Mouse (Mus musculus) right cerebral cortex, postnatal 25 days (tissue): Measurements from ENCODE around the gene Hydin.
"Not testable (repeated sequence)": the region's sequence is repeated elsewhere in the genome, so short reads cannot be mapped to it uniquely, and the experiment has no call there.

Experiments used
- DNase-seq: peaks from one replicate; pipeline ENCODE4 v3.0.0; 2022

Hydin gene

GRCm38 (mm10) chr8:110266741-110267140, at the start of gene Hydin:
Gene Hydin, plus strand, starts transcription at chr8:110266977.
- peak; percentile 83 for DNase-seq

- no peak for DNase-seq
These were observed 49.6 kb upstream of the Hydin start for GRCm38 (mm10) chr8:110217198-110217597.

GRCm38 (mm10) chr8:110217681-110218131, 49.1 kb upstream of the Hydin start:
- DNase-seq: peak; percentile 100

- DNase-seq: no peak
These were observed 48.3 kb upstream of the Hydin start for GRCm38 (mm10) chr8:110218511-110218910.

- no peak for DNase-seq
These were observed 45.8 kb upstream of the Hydin start for GRCm38 (mm10) chr8:110220936-110221335.

GRCm38 (mm10) chr8:110230803-110231202, 36.0 kb upstream of the Hydin start:
- DNase-seq: no peak

GRCm38 (mm10) chr8:110242278-110243177, 24.2 kb upstream of the Hydin start:
- DNase-seq: no peak

GRCm38 (mm10) chr8:110244566-110244965, 22.2 kb upstream of the Hydin start:
- DNase-seq: no peak

GRCm38 (mm10) chr8:110247238-110247637, 19.5 kb upstream of the Hydin start:
- DNase-seq: no peak

GRCm38 (mm10) chr8:110253986-110254385, 12.8 kb upstream of the Hydin start:
- no peak for DNase-seq

- no peak for DNase-seq
These were observed 926 bp upstream of the Hydin start for GRCm38 (mm10) chr8:110265796-110266305.

- no peak for DNase-seq
These were observed 491 bp downstream of the Hydin start for GRCm38 (mm10) chr8:110267268-110267667.

GRCm38 (mm10) chr8:110270659-110271058, 3.9 kb downstream of the Hydin start:
- DNase-seq: no peak

- DNase-seq: no peak
These were observed 6.6 kb downstream of the Hydin start for GRCm38 (mm10) chr8:110273394-110273793.

GRCm38 (mm10) chr8:110275465-110276258, 8.9 kb downstream of the Hydin start:
- DNase-seq: no peak

GRCm38 (mm10) chr8:110276259-110276560, 9.4 kb downstream of the Hydin start:
- no peak for DNase-seq

- DNase-seq: no peak
These were observed 45.9 kb downstream of the Hydin start for GRCm38 (mm10) chr8:110312715-110313114.

- no peak for DNase-seq
These were observed 49.0 kb downstream of the Hydin start for GRCm38 (mm10) chr8:110315826-110316225.

GRCm38 (mm10) chr8:110319586-110319985, 52.8 kb downstream of the Hydin start:
- DNase-seq: no peak

- no peak for DNase-seq
These were observed 54.7 kb downstream of the Hydin start for GRCm38 (mm10) chr8:110321446-110321845.

- no peak for DNase-seq
These were observed 57.3 kb downstream of the Hydin start for GRCm38 (mm10) chr8:110323981-110324574.

GRCm38 (mm10) chr8:110327120-110327519, 60.3 kb downstream of the Hydin start:
- not testable (repeated sequence) for DNase-seq

GRCm38 (mm10) chr8:110333376-110333775, 66.6 kb downstream of the Hydin start:
- no peak for DNase-seq
